Mouse (Mus musculus) spleen, adult 2 months (tissue): ENCODE results near the gene Fut4.

ENCODE experiments used
- CTCF ChIP-seq: fragments of 200-500 bp; IDR thresholded peaks from 2 replicates; pipeline ENCODE4 v1.5.1; 2011; ENCODE audit warnings: mild to moderate bottlenecking, inconsistent platforms; ENCODE audit not compliant: insufficient read depth, insufficient read length, insufficient replicate concordance; ENCODE audit errors: extremely low read depth
- POLR2A ChIP-seq: fragments of 200-500 bp; IDR thresholded peaks from 2 replicates; pipeline ENCODE4 v1.6.1; 2011; ENCODE audit warnings: low read depth, low read length, inconsistent platforms

DNA sequence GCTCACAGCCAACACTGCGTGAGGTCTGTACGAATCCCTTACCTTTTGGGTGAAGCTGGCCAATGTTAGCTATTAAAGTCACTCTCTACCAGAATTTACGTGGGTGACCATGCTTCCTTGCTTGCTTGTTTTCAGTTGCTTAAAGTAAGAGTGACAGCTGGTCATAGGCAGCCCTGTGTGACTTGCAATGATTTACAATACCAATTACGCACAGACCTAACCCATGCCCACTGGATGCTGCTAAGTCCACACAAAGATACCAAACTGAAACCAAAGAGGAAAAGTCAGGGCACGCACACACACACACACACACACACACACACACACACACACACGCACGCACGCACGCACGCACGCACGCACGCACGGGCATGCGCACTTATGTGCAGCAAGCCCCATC lies 36.9 kb downstream of the Fut4 start:
- TF ChIP-seq CTCF (no peak), POLR2A (no peak)
